Mouse (Mus musculus) neural tube, embryonic 15.5 days (tissue): Measurements from ENCODE around the gene Arid5b. TPM values are rescaled to one million over a fixed set of nuclear protein-coding genes. Genes with fewer than 3 reads are reported as not detected.

ENCODE experiments used
- ATAC-seq: fragments of 200-750 bp; cut with Nextera tagmentation; 2 replicates; pipeline ENCODE4 v1.8.0; 2017; ENCODE audit warnings: mild to moderate bottlenecking, moderate TSS enrichment, moderate library complexity; ENCODE audit not compliant: low FRiP score
- H3K27ac ChIP-seq: fragments of 300-500 bp; sonication (generic); replicated peaks from 2 replicates; pipeline ENCODE4 v1.5.1; 2015; ENCODE audit warnings: mild to moderate bottlenecking, inconsistent platforms
- H3K27me3 ChIP-seq: fragments of 300-500 bp; sonication (generic); replicated peaks from 2 replicates; pipeline ENCODE4 v1.6.1; 2015; ENCODE audit warnings: inconsistent platforms
- H3K36me3 ChIP-seq: fragments of 300-500 bp; sonication (generic); 2 replicates; pipeline ENCODE4 v1.6.1; 2015; ENCODE audit warnings: inconsistent platforms
- H3K4me1 ChIP-seq: fragments of 300-500 bp; sonication (generic); 2 replicates; pipeline ENCODE4 v1.6.1; 2015; ENCODE audit warnings: inconsistent platforms
- H3K4me2 ChIP-seq: fragments of 300-500 bp; sonication (generic); 2 replicates; pipeline ENCODE4 v1.6.1; 2015; ENCODE audit warnings: inconsistent platforms, mild to moderate bottlenecking, moderate library complexity
- H3K4me3 ChIP-seq: fragments of 300-500 bp; sonication (generic); replicated peaks from 2 replicates; pipeline ENCODE4 v1.5.1; 2015; ENCODE audit warnings: mild to moderate bottlenecking, inconsistent platforms
- H3K9ac ChIP-seq: fragments of 300-500 bp; sonication (generic); replicated peaks from 2 replicates; pipeline ENCODE4 v1.6.1; 2015; ENCODE audit warnings: mild to moderate bottlenecking, inconsistent platforms
- H3K9me3 ChIP-seq: fragments of 300-500 bp; sonication (generic); replicated peaks from 2 replicates; pipeline ENCODE4 v1.6.1; 2016; ENCODE audit warnings: inconsistent platforms
- WGBS: fragments of 180-500 bp; shearing (Covaris S2); methylation state at CpG from one replicate; pipeline ENCODE4 v1.1.7; 2015; ENCODE audit warnings: mixed read lengths; 5-methylcytosine and 5-hydroxymethylcytosine counted together
- polyA plus RNA-seq: library from polyadenylated mRNA; unstranded; fragments of >200 nt; fragmentation: Nextera tagmentation; extraction: Ambion mirVana; gene quantifications from 2 replicates; pipeline ENCODE4 v1.2.1, GENCODE M21; 2015

The Arid5b gene
- polyA plus RNA-seq, 1 experiment from 2014 or later = 18.4 TPM

DNA sequence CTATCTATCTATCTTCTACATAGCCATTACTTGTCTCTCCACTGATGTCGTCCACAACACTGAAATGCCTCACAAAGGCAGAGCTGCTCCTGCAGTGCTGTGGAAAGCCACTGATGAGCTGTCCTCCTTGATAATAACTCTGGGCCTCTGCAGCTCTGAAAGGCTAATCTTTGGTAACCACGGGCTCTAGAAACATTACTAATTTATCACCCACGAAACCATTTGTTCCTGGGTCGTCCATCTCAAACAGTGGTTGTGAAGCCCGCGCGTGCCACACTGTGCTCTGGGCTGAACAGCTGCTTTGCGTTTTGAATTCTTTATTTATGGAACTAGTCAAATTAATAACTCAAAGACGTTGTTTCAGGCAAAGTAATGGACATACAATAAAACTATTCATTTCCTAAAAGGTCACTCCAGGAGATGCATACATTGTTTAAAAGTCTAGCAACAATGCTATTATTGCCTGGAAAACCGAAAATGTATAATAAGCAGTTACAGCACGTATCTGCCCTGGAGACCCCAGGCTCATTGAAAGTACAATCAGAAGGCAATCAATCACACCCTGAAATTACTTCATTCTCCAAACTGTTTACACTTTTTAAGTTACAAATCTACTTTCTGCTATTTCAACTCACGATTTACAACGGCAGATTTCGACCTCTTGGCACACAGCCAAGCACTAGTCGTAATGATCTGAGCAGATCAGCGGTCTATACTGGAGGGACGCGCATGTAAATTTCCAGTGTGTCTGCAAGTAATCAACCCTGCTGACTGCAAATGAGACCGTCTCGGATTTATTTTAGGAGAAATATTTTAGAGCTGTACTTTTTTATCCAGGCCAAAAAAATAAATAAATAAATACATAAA, 70.5 kb downstream of the Arid5b start:
- ATAC-seq = no peak
- no peak overlapping the region for H3K27ac ChIP-seq
- H3K9ac ChIP-seq = no peak overlapping the region
- H3K36me3 ChIP-seq = no peaks in the 10 kb centered on the region
- H3K4me2 ChIP-seq = peak overlapping the region; percentile 41
- no peaks in the 10 kb centered on the region for H3K27me3 ChIP-seq
- 0 out of 2 replicates have a peak overlapping the region, but pooled peaks have one; percentile 2 for H3K4me3 ChIP-seq
- WGBS = 7% methylated on average over 20 of the region's 20 CpGs
- no peaks in the 10 kb centered on the region for H3K9me3 ChIP-seq
- H3K4me1 ChIP-seq = peaks cover 23% of the 10 kb centered on the region

DNA sequence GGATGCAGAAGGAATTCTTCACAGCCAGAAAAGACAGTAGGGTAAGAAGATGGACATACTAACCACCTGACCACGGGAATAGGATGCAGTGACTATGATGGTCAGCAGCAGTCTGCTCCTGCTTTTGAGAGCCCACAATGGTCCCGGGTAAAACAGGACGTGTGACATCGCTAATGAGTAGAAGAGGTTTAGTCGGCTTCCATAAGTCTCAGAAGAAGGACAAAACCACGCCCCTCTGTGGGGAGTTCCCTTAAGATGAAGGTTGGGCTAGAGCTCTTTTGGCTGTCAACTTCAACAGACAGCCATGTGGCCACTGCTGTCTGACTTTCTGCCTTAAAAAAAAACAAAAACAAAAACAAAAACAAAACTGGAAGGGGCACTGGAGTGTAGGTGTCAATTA, 74.1 kb downstream of the Arid5b start:
- no peaks in the 10 kb centered on the region for H3K27me3 ChIP-seq
- no peak for ATAC-seq
- H3K4me3 ChIP-seq = no peak overlapping the region
- H3K9ac ChIP-seq = no peak overlapping the region
- no peaks in the 10 kb centered on the region; the same call in 1 of the 2 replicates for H3K36me3 ChIP-seq
- H3K4me1 ChIP-seq = peaks cover 15% of the 10 kb centered on the region
- 92% methylated on average over 6 of the region's 6 CpGs for WGBS
- H3K27ac ChIP-seq = no peak overlapping the region
- H3K9me3 ChIP-seq = no peaks in the 10 kb centered on the region
- H3K4me2 ChIP-seq = no peak overlapping the region

GRCm38 (mm10) chr10:68203860-68204259, 74.7 kb downstream of the Arid5b start:
- Histone ChIP-seq H3K9ac (no peak overlapping the region), H3K4me2 (no peak overlapping the region), H3K27me3 (no peaks in the 10 kb centered on the region), H3K9me3 (no peaks in the 10 kb centered on the region), H3K36me3 (no peaks in the 10 kb centered on the region; the same call in 1 of the 2 replicates), H3K4me3 (no peak overlapping the region), H3K27ac (no peak overlapping the region), H3K4me1 (peaks cover 11% of the 10 kb centered on the region)
- no peak for ATAC-seq
- WGBS = 94% methylated on average over 7 of the region's 7 CpGs

DNA sequence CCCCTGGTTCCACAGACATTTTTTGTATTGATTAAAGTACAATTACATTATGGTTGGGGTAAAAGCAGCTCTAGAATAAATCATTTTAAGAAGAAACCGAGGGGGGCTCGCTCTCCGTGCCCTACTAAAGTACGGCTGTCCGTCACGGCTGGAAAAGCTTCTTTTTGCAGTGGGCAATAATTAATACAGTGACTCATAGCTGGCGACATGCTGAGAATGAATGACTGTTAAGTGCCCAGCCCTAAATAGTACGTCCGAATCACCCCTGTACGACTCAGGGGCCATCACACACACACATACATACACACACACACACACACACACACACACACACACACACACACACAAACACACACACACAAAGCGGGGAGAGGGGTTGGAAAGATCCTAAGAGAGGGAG, 75.2 kb downstream of the Arid5b start:
- H3K9ac ChIP-seq = no peak overlapping the region
- no peak overlapping the region for H3K27ac ChIP-seq
- no peak overlapping the region for H3K4me2 ChIP-seq
- peaks cover 7% of the 10 kb centered on the region for H3K4me1 ChIP-seq
- ATAC-seq = no peak
- H3K27me3 ChIP-seq = no peaks in the 10 kb centered on the region
- no peaks in the 10 kb centered on the region for H3K9me3 ChIP-seq
- no peak overlapping the region for H3K4me3 ChIP-seq
- 51% methylated on average over 11 of the region's 11 CpGs for WGBS
- H3K36me3 ChIP-seq = no peaks in the 10 kb centered on the region; the same call in 1 of the 2 replicates

- H3K36me3 ChIP-seq = no peaks in the 10 kb centered on the region; the same call in 1 of the 2 replicates
- 93% methylated on average over 5 of the region's 5 CpGs for WGBS
Measured at GRCm38 (mm10) chr10:68199440-68199839, 79.1 kb downstream of the Arid5b start.

DNA sequence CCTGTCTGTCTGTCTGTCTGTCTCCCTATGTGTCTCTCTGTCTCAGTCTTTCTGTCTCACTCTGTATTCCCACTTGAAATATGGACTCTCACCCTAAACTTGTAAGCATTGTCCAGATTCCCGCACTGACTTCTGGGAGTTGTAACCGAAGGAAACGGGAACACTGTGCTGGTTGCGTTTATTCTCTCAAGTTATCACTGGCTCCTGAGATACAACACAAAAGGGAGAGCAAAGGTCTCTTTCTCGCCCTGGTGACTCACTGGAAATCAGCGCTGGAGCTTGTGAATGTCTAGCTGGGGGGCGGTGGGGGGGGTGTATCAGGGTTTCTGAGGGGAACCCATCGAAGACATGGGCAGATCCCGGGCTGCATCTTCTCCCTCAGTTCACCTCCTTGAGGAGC, 82.2 kb downstream of the Arid5b start:
- ATAC-seq = no peak
- 70% methylated on average over 9 of the region's 9 CpGs for WGBS
- Histone ChIP-seq H3K4me3 (no peak overlapping the region), H3K4me2 (no peak overlapping the region), H3K9me3 (no peaks in the 10 kb centered on the region), H3K9ac (no peak overlapping the region), H3K27ac (no peak overlapping the region), H3K4me1 (peaks cover 16% of the 10 kb centered on the region), H3K36me3 (no peaks in the 10 kb centered on the region), H3K27me3 (no peaks in the 10 kb centered on the region)

More at GRCm38 (mm10) chr10:68199440-68199839, 79.1 kb downstream of the Arid5b start:
- H3K27ac ChIP-seq = no peak overlapping the region
- H3K4me1 ChIP-seq = no peaks in the 10 kb centered on the region
- H3K27me3 ChIP-seq = no peaks in the 10 kb centered on the region
- H3K9me3 ChIP-seq = no peaks in the 10 kb centered on the region
- no peak for ATAC-seq
- H3K4me3 ChIP-seq = no peak overlapping the region
- H3K4me2 ChIP-seq = no peak overlapping the region
- H3K9ac ChIP-seq = no peak overlapping the region

DNA sequence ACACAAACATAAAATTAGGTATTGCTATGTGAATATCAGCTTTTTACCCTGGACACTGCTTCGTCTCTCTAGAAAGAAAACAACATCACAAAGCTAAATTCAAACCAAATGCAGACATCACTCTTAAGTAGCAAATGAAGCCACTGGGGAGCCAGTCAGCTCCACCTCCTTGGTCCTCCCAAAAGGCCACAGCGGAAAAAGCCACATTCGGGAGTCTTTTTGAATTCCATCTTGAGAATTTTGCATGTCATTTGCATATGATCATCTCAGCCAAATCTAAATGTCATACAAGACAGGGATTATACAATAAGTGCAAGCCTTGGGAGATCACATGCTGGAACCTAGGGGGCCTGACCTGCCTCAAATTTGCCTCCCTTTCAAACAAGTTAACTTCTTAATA, 85.0 kb downstream of the Arid5b start:
- no peak for ATAC-seq
- Histone ChIP-seq H3K9ac (no peak overlapping the region), H3K4me2 (no peak overlapping the region), H3K36me3 (no peaks in the 10 kb centered on the region), H3K4me1 (peaks cover 25% of the 10 kb centered on the region), H3K27ac (no peak overlapping the region), H3K9me3 (no peaks in the 10 kb centered on the region), H3K27me3 (no peaks in the 10 kb centered on the region), H3K4me3 (no peak overlapping the region)
- WGBS = 45% methylated on average over 3 of the region's 3 CpGs

DNA sequence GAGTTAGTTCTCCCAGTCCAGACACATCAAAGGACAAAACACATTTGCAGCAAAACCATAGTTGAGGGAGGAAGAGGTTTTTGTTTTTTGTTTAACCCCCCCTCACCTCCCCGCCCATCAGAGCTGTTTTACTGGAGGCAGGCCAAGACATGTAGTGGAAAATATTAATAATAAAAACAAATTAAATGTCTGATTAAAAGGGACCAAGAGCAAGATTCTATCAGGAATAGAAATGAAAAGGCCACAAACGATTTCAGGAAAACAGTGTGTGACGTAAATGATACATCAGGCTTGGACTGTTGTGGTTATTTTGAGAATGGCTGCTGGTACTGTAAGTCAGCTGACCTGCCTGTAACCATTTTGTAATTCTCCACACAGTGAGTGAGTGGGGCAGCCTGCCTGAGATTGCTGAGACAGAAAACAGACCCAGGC, 85.7 kb downstream of the Arid5b start:
- ATAC-seq = no peak
- H3K4me2 ChIP-seq = no peak overlapping the region

DNA sequence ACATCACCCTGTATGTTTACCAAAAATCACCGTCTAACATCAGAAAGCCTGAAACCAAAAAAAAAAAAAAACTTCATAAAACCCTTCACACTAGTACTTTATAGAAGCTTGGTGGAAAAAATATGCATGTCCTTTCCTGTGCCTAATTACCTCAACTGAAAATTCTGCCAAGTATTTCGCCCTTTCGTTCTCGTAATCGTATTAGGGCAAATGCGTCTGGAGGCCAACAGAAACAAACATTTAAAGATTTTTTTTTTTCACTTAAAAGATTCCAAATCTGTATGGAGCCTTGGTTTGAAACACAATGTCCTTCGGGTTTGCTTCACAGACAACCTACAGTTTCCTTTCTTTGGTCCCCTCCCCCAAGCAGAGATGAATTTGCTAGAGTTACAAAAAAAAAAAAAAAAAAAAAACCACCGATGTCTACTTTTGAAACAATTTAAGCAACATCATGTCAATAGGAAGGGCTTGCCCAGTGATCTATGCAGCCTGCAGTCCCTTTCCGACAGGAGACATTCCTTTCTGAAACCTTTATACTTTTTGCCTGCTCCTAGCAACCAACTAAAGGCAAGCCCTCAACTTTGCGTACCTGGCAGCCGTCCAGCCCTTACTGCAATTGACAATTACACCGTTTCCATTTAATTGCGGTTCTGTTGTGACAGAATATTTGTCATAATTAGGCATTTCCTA, 86.7 kb downstream of the Arid5b start:
- WGBS = 23% methylated on average over 13 of the region's 13 CpGs
- Histone ChIP-seq H3K36me3 (no peaks in the 10 kb centered on the region), H3K9ac (no peak overlapping the region), H3K4me3 (no peak overlapping the region), H3K9me3 (no peaks in the 10 kb centered on the region), H3K27ac (no peak overlapping the region), H3K4me1 (peaks cover 25% of the 10 kb centered on the region), H3K4me2 (peak overlapping the region; percentile 38), H3K27me3 (no peaks in the 10 kb centered on the region)
- ATAC-seq = no peak

More for the DNA sequence above, 85.7 kb downstream of the Arid5b start:
- Histone ChIP-seq H3K27me3 (no peaks in the 10 kb centered on the region), H3K4me3 (no peak overlapping the region), H3K27ac (peak overlapping the region; percentile 7; the same call in 1 of the 2 replicates), H3K36me3 (no peaks in the 10 kb centered on the region), H3K9me3 (no peaks in the 10 kb centered on the region), H3K9ac (no peak overlapping the region), H3K4me1 (peaks cover 25% of the 10 kb centered on the region)
- 28% methylated on average over 3 of the region's 3 CpGs for WGBS

- Histone ChIP-seq H3K27ac (no peak overlapping the region), H3K9me3 (no peaks in the 10 kb centered on the region), H3K36me3 (no peaks in the 10 kb centered on the region), H3K4me3 (no peak overlapping the region), H3K4me2 (peak overlapping the region; percentile 38), H3K27me3 (no peaks in the 10 kb centered on the region), H3K9ac (no peak overlapping the region), H3K4me1 (peaks cover 25% of the 10 kb centered on the region)
- ATAC-seq = no peak
- 28% methylated on average over 6 of the region's 8 CpGs for WGBS
Measured at GRCm38 (mm10) chr10:68191146-68191545, 87.4 kb downstream of the Arid5b start.

- H3K4me3 ChIP-seq = no peak overlapping the region
- H3K27me3 ChIP-seq = no peaks in the 10 kb centered on the region
- no peaks in the 10 kb centered on the region for H3K36me3 ChIP-seq
- WGBS = 71% methylated on average over 3 of the region's 3 CpGs
- ATAC-seq = no peak
- H3K4me1 ChIP-seq = peaks cover 25% of the 10 kb centered on the region
- no peaks in the 10 kb centered on the region for H3K9me3 ChIP-seq
- H3K4me2 ChIP-seq = no peak overlapping the region
- H3K27ac ChIP-seq = no peak overlapping the region
- no peak overlapping the region for H3K9ac ChIP-seq
Measured at GRCm38 (mm10) chr10:68189847-68190246, 88.7 kb downstream of the Arid5b start.

GRCm38 (mm10) chr10:68183096-68183495, 95.4 kb downstream of the Arid5b start:
- Histone ChIP-seq H3K36me3 (no peaks in the 10 kb centered on the region), H3K4me3 (no peak overlapping the region), H3K27ac (no peak overlapping the region), H3K27me3 (no peaks in the 10 kb centered on the region), H3K4me1 (0 out of 2 replicates have a peak, but pooled peaks cover 7% of the 10 kb centered on the region), H3K9ac (no peak overlapping the region), H3K9me3 (no peaks in the 10 kb centered on the region), H3K4me2 (no peak overlapping the region)
- WGBS = 94% methylated on average over 7 of the region's 7 CpGs
- ATAC-seq = no peak
